Mouse (Mus musculus) right cerebral cortex, postnatal 4 days (tissue): Measurements from ENCODE around the gene Ankrd61.
A peak's percentile ranks its signal among the peaks of the same experiment; 100 is the strongest.

Experiments used
- DNase-seq: peaks from one replicate; pipeline ENCODE4 v3.0.0-alpha.2; 2022

Gene Ankrd61

GRCm38 (mm10) chr5:143897635-143898330, at the start of gene Ankrd61:
Ankrd61 (minus strand) TSS chr5:143897685.
- DNase-seq = no peak

- DNase-seq = peak; percentile 45
Measured at GRCm38 (mm10) chr5:143943231-143944125, 46.0 kb upstream of the Ankrd61 start.

GRCm38 (mm10) chr5:143941588-143941987, 44.1 kb upstream of the Ankrd61 start:
- DNase-seq = no peak

- DNase-seq = no peak
Measured at GRCm38 (mm10) chr5:143936156-143936555, 38.7 kb upstream of the Ankrd61 start.

GRCm38 (mm10) chr5:143933875-143934274, 36.4 kb upstream of the Ankrd61 start:
- no peak for DNase-seq

GRCm38 (mm10) chr5:143933414-143933813, 35.9 kb upstream of the Ankrd61 start:
- no peak for DNase-seq

- DNase-seq = peak; percentile 19
Measured at GRCm38 (mm10) chr5:143932831-143933230, 35.3 kb upstream of the Ankrd61 start, which contains the start of gene Rsph10b. Rsph10b (plus strand) TSS chr5:143933035.

GRCm38 (mm10) chr5:143931863-143932580, 34.5 kb upstream of the Ankrd61 start:
- DNase-seq = no peak

DNA sequence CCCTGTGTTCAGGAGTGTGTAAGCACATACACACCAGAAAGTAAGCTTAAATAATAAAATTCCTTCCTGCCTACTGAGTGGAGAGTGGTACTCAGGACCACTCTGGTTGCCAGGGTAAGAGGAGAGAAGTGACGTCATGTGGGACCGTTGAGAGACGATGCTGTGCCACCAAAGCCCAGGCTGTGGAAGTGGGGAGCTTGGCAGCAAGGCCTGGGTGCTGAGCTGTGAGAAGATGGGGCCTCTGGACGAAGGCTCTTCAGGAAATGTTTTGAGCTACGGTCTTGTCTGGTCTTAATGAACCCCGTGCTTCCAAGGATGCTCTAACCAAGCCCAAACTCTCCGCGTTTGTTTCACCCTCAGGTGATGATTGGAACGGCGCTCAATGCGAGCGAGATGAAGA, 33.2 kb upstream of the Ankrd61 start:
- no peak for DNase-seq

- no peak for DNase-seq
Measured at GRCm38 (mm10) chr5:143929291-143929690, 31.8 kb upstream of the Ankrd61 start.

- no peak for DNase-seq
Measured at GRCm38 (mm10) chr5:143927875-143928274, 30.4 kb upstream of the Ankrd61 start, which contains the start of gene Gm42421. Gm42421 (plus strand) TSS chr5:143928175.

- DNase-seq = no peak
Measured at GRCm38 (mm10) chr5:143924781-143925452, 27.4 kb upstream of the Ankrd61 start.

- no peak for DNase-seq
Measured at GRCm38 (mm10) chr5:143918120-143918519, 20.6 kb upstream of the Ankrd61 start.

- no peak for DNase-seq
Measured at GRCm38 (mm10) chr5:143917418-143917817, 19.9 kb upstream of the Ankrd61 start.

DNA sequence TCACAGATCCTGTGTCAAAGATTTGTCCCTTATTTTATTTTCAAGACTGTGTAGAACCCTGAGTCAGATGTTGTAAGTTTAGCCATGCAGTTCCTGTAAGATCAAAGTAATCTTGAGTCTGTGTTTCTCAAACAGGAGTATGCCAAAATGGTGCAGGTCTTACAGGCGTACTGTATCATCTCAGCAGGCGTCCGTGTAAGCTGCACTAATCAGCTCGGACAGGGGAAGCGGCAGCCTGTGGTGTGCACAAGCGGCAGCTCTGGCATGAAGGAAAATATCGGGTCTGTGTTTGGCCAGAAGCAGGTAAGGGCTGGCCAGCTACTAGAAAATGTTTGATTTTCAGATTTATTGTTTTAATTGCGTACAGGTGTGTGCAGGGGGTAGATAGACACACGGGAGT, 18.7 kb upstream of the Ankrd61 start:
- no peak for DNase-seq

DNA sequence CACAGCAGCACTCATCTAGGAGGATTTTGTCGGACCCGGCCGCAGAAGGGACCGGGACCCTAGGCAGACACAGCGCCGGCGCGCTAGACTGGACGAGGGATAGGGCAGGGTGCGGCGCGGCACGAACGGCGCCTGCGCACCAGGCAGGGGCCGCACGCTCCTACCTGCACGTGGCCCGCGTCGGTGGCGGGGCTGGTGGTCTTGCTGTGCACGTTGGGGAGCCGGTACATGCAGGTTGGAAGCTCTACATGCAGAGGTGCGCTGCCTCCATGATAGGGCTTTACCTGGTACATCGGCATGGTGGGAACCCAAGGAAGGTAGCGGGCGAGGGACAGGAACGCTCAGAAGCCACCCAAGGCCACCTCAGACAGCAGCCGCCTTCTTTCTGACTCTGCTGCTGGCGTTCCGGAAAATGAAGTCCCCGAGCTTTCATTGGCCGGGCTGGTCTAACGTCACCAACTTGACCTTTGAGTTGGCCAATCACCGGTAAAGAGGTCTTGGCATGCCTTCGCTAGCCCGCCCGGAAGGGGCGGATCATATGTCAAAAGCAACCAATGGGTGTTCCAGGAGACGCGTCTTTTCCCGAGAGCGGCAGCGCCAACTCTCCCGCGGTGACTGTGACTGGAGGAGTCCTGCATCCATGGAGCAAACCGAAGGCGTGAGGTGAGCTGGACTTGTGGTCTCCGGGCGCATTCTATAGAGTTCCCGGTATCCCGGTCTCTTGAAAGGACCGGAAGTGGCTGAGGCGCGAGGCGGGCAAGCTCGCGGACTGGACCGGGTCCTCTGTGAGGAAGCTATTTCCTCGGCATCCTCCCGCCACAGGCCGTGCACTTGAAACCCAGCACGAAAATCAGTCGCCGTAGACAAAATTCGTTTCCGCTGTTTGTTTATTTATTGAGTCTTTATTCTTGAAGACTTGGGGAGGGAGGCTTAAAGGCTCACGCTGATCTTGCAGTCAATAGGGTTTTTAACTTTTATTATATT, 12.2 kb upstream of the Ankrd61 start, which contains the start of the genes Aimp2 and Pms2:
Aimp2 (minus strand) TSS at position 431 of the 984 bp plus-strand sequence.
Pms2 (plus strand) TSS at position 548 of the 984 bp plus-strand sequence.
- peak; percentile 86 for DNase-seq

DNA sequence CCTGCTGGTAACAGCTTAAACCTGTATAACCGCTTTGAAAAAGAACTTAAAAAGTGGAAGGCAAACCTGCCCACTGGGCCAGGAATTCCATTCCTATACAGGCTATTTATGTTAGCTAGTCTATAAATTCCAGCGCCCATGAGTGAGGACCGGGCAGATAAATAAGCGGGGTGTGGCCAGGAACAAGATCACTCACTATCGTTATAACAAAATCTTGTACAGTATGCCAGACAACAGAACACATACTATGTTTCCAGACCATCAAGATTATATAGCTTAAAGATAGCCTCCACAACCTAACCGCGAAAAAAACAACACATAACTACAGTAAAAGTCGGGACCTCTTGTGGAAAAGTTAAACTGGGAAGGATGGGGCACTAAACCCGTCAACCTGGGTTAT, 11.4 kb upstream of the Ankrd61 start:
- no peak for DNase-seq

DNA sequence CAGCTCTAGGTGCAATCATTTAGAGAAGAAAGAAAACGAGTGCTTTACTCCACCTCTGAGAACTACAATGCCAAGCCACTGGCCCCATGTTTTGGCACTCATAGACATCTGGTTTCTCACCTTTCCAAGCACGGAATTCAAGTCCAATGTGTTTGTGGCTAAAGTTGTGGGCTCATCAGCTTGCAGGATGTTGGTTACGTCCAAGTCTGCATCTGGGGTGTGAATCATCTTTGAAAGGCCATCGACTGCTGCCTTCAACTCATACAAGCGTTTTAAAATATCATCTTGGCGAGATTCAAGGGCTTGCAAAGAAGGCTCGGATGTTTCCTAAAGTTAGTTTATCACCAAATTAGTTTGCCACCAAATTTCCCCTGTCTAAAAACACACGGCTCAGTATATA, 8.9 kb upstream of the Ankrd61 start:
- DNase-seq = no peak

DNA sequence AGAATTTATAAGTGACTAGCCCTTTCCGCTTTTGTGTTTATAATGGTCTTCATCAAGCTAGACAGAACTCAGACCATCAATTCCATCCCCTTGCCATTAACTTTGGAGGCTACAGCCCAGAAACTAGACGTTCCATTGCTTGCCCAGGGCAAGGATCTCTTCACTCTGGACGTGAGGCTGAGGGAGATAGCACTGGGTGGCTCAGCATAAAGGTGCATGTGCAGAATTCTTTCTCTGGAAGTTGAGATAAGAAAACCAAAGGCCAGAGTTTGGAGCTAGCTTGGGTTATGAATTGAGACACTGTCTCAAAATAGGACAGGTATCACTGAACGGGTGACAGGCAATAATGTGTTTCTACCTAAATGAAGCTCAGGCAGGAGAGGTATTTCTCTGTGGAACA, 6.3 kb upstream of the Ankrd61 start:
- DNase-seq = no peak

DNA sequence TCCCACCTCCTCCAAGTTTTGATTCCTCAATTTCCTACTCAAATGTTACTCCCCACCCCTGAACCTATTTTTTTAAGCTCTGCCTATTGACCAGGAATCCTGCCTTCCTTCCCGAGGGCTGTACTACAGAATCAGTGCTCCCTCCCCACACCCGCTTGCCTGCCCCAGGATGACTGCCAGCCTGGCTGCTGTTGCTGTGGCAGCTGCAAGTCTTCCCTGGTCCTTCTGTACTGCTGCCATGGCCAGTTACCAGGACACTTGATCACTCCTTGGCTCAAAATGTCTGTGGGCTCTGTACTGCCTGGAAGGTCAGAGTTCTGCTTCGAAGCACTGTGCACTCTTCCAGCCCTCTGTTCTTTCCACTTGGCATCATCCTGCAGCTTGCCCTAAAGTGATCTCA, 4.6 kb upstream of the Ankrd61 start:
- DNase-seq = peak; percentile 23

- no peak for DNase-seq
Measured at GRCm38 (mm10) chr5:143893396-143893795, 4.1 kb downstream of the Ankrd61 start.
